Mouse (Mus musculus) small intestine, adult 2 months (tissue): Measurements from ENCODE around the gene Mus81. TPM values are rescaled to one million over a fixed set of nuclear protein-coding genes. Genes with fewer than 3 reads are reported as not detected.
A peak's percentile ranks its signal among the peaks of the same experiment; 100 is the strongest.

Source experiments
- H3K27ac ChIP-seq: fragments of 200-500 bp; 2 replicates; pipeline ENCODE4 v1.5.1; 2012; ENCODE audit warnings: low read depth, low read length, control low read depth, inconsistent platforms; ENCODE audit not compliant: insufficient read depth
- H3K27me3 ChIP-seq: fragments of 200-500 bp; 2 replicates; pipeline ENCODE4 v1.6.1; 2012; ENCODE audit warnings: mild to moderate bottlenecking, moderate library complexity, low read length, inconsistent platforms; ENCODE audit not compliant: control insufficient read depth, insufficient read depth
- H3K36me3 ChIP-seq: fragments of 200-500 bp; 2 replicates; pipeline ENCODE4 v1.6.1; 2012; ENCODE audit warnings: mild to moderate bottlenecking, low read length, control low read depth, inconsistent platforms; ENCODE audit not compliant: control insufficient read depth, insufficient read depth
- H3K4me1 ChIP-seq: fragments of 200-500 bp; 2 replicates; pipeline ENCODE4 v1.6.1; 2012; ENCODE audit warnings: low read length, inconsistent platforms, mixed read lengths; ENCODE audit not compliant: control insufficient read depth, insufficient read depth, insufficient read length
- H3K4me3 ChIP-seq: fragments of 200-500 bp; 2 replicates; pipeline ENCODE4 v1.5.1; 2012; ENCODE audit warnings: low read depth, mild to moderate bottlenecking, control low read depth, inconsistent platforms, low read length, moderate library complexity
- CTCF ChIP-seq: fragments of 200-500 bp; IDR thresholded peaks from 2 replicates; pipeline ENCODE4 v1.5.1; 2012; ENCODE audit warnings: low read depth, mild to moderate bottlenecking, control low read depth, inconsistent platforms, low read length, moderate library complexity, mixed read lengths; ENCODE audit not compliant: insufficient replicate concordance, insufficient read length; ENCODE audit errors: extremely low read depth
- POLR2A ChIP-seq: fragments of 200-500 bp; IDR thresholded peaks from 2 replicates; pipeline ENCODE4 v1.6.1; 2012; ENCODE audit warnings: low read depth, mild to moderate bottlenecking, control low read depth, inconsistent platforms, low read length, moderate library complexity
- WGBS: fragments of 180-500 bp; shearing (Covaris S2); methylation state at CpG from one replicate; pipeline ENCODE4 v1.1.7; 2018; 5-methylcytosine and 5-hydroxymethylcytosine counted together
- polyA plus RNA-seq: library from polyadenylated mRNA; depleted of rRNA; stranded (reverse); fragments of >200 nt; gene quantifications from 2 replicates; pipeline ENCODE4 v1.2.3, GENCODE M21; 2012

Gene Mus81
- polyA plus RNA-seq, 1 experiment = 29.1 TPM

DNA sequence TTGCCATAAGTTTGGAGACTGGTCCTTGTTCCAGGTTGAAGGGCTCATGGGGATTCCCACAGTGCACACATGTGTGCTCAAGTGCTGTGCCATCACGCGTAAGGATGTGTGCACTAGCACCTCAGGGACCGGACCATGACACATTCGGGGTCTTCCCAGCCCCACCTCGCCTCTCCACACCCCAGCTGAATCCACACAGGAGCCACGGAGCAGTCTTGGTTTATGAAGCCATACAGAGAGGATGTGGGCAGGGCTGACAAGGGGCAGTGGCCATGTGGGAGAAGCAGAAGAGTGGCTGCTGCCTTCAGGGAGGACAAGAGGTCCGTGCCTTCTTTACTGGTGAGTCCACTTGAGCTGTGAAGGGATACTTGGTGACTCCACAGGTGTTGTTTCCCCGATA, 23.2 kb downstream of the Mus81 start:
- no peak overlapping the region for H3K27ac ChIP-seq
- peaks cover 2% of the 10 kb centered on the region; the same call in 1 of the 2 replicates for H3K4me1 ChIP-seq
- TF ChIP-seq CTCF (no peak), POLR2A (no peak)
- H3K27me3 ChIP-seq = no peaks in the 10 kb centered on the region
- peaks cover 47% of the 10 kb centered on the region for H3K36me3 ChIP-seq
- 95% methylated on average over 8 of the region's 8 CpGs for WGBS
- H3K4me3 ChIP-seq = no peak overlapping the region

DNA sequence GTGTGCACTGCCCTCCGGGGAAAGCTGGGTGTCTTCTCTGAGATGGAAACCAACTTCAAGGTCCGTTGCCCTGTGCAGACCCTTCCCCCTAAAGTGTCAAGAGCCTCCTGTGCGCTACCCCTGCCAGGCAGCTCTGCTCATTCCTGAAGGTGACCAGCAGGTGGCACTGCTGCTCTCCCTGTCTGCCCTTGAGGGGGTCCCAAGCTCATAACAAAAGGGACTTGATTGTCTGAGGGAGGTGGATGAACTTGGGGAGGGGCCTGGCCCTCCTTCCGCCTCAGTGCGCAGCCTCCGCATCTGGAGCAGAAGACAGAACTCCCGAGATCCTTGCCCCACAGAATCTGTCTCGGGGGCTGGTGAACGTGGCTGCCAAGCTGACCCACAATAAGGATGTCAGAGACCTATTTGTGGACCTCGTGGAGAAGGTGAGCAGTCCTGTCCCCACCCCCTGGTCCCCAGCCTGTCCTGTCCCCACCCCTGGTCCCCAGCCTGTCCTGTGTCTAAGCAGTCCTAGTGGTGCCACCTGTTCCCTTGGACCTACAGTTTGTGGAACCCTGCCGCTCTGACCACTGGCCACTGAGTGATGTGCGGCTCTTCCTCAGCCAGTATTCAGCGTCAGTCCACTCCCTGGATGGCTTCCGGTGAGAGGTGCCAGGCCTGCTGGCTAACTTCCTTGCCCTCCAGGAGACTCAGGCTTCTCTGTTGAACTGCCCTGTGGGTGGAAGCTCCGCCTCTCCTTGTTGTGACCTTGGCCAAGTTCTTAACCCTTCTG, 24.2 kb downstream of the Mus81 start:
- TF ChIP-seq CTCF (peak; percentile 80; the same call in 1 of the 2 replicates), POLR2A (no peak)
- Histone ChIP-seq H3K36me3 (peaks cover 47% of the 10 kb centered on the region), H3K4me1 (peaks cover 2% of the 10 kb centered on the region; the same call in 1 of the 2 replicates), H3K4me3 (no peak overlapping the region), H3K27me3 (no peaks in the 10 kb centered on the region), H3K27ac (no peak overlapping the region)
- WGBS = 66% methylated on average over 15 of the region's 15 CpGs

DNA sequence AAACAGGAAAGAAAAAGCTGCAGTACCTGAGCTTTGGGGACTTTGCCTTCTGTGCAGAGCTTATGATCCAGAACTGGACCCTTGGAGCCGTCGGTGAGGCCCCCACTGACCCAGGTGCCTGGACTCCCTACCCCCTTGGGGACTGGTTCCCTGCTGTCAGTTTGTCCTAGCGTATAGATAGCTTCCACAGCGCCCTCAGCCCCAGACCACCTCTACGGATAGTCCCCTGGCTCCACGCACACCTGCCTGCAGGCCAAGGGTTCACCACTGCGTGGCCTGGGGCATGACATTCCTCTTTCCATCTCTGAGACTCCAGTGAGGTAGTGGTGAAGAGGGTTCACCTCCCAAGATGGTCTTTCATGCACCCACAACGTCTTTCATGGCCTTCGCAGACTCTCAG, 25.0 kb downstream of the Mus81 start:
- Histone ChIP-seq H3K27ac (no peak overlapping the region), H3K27me3 (no peaks in the 10 kb centered on the region), H3K4me1 (peaks cover 2% of the 10 kb centered on the region; the same call in 1 of the 2 replicates), H3K4me3 (no peak overlapping the region), H3K36me3 (peaks cover 47% of the 10 kb centered on the region)
- TF ChIP-seq CTCF (no peak), POLR2A (no peak)
- WGBS = 91% methylated on average over 9 of the region's 9 CpGs

DNA sequence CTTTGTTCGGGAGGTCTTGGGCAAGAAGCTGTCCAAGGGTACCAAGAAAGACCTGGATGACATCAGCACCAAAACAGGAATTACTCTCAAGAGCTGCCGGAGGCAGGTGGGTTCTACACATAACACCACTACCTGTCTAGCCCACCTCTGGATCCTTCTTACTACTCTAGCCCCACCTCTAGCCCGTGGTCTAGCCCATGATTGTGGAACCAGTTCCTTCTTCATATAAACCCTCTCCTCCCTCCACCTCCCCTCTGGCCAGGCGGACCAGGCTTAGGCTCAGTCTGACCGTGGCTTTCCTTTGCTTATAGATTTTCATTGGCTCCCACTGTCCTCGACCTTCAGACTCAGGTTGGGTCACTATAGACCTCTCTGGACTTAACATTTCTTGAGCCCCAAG, 26.8 kb downstream of the Mus81 start:
- Histone ChIP-seq H3K27ac (no peak overlapping the region), H3K27me3 (no peaks in the 10 kb centered on the region), H3K36me3 (peaks cover 37% of the 10 kb centered on the region), H3K4me3 (no peak overlapping the region), H3K4me1 (peaks cover 5% of the 10 kb centered on the region)
- TF ChIP-seq POLR2A = no peak
- TF ChIP-seq CTCF = no peak
- 86% methylated on average over 6 of the region's 6 CpGs for WGBS

DNA sequence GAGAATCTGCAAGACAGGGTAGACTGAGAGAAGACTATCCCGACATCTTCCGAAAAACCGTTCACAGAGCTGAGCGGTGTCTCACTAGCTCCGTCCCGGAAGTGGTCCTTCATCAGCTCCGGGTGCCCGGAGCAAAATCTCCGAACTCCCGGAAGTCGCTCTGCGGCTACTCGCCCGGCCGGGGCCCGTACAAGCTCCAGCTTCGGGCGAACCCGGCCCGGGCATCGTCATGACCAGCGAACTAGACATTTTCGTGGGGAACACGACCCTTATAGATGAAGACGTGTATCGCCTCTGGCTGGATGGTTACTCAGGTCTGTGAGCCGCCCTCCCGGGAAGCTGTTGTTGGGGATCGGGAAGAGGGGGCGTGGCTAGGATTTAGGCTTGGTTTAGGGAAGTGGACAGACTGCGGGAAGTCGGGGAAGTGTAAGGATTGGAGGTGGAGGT, 27.7 kb downstream of the Mus81 start, which contains the start of gene Fibp:
Gene Fibp (plus strand): TSS at position 151 of the 447 bp plus-strand sequence.
- Histone ChIP-seq H3K4me3 (peak within 1 kb of the TSS; percentile 73), H3K36me3 (peaks cover 29% of the 10 kb centered on the region), H3K27ac (peak within 1 kb of the TSS; percentile 44), H3K4me1 (peaks cover 12% of the 10 kb centered on the region), H3K27me3 (no peaks in the 10 kb centered on the region)
- WGBS = under 1% methylated on average over 32 of the region's 32 CpGs
- TF ChIP-seq CTCF = no peak
- TF ChIP-seq POLR2A = peak; percentile 79; the same call in 1 of the 2 replicates

DNA sequence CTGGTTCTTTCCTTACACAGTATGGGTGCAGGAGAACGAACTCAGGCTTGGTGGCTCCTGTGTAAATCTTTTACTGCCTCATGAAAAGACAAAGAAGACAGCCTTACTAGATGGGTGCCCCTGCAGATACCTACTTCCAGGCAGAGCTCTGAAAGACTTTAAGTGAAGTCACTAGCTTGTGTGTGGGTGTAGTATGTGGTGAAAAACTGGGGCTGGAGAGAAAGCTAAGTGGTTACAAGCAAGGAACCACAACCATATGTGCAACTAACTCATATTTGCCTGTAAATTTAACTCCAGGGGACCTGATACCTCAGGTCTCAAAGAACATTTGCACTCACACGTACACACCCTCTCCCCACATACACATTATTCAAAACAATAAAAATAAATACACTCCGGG, 28.3 kb downstream of the Mus81 start:
- TF ChIP-seq CTCF (no peak), POLR2A (no peak)
- H3K27ac ChIP-seq = no peak overlapping the region
- no peaks in the 10 kb centered on the region for H3K27me3 ChIP-seq
- H3K4me1 ChIP-seq = peaks cover 12% of the 10 kb centered on the region
- 25% methylated on average over 3 of the region's 3 CpGs for WGBS
- H3K4me3 ChIP-seq = no peak overlapping the region
- H3K36me3 ChIP-seq = peaks cover 23% of the 10 kb centered on the region

DNA sequence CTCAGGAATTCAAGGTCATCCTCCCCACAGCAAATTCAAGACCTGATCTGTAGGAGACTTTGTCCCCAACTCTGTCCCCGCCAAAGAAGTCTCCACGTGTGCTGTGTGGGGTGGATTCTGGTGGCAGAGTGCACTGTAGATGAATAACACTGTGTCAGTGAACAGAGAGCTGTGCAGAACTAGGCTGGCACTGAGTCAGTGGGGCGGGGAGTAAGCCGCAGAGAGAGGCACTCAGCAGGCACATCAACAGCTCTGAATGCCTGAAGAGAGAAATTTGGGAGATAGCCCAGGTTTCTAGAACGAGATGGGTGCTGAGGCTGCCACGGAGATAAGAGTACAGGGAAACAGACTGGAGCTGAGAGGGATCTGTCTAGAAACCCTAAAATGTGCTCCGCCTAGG, 29.2 kb downstream of the Mus81 start:
- TF ChIP-seq CTCF = no peak
- TF ChIP-seq POLR2A = no peak
- Histone ChIP-seq H3K27ac (no peak overlapping the region), H3K4me1 (peaks cover 12% of the 10 kb centered on the region), H3K4me3 (no peak overlapping the region), H3K36me3 (peaks cover 15% of the 10 kb centered on the region), H3K27me3 (no peaks in the 10 kb centered on the region)
- WGBS = 53% methylated on average over 7 of the region's 7 CpGs
